Mouse (Mus musculus) forebrain, postnatal 0 days (tissue): ENCODE data around the gene Frmpd1. TPM values are rescaled to one million over a fixed set of nuclear protein-coding genes. Genes with fewer than 3 reads are reported as not detected.
A peak's percentile ranks its signal among the peaks of the same experiment; 100 is the strongest.

Experiments used
- ATAC-seq: fragments of 200-750 bp; cut with Nextera tagmentation; 2 replicates; pipeline ENCODE4 v1.8.0; 2017; ENCODE audit warnings: mild to moderate bottlenecking, moderate library complexity
- DNase-seq: peaks from one replicate; pipeline ENCODE4 v3.0.0-alpha.2; 2015
- H3K27ac ChIP-seq: fragments of 300-500 bp; sonication (generic); 2 replicates; pipeline ENCODE4 v1.5.1; 2014; ENCODE audit warnings: low read depth, mild to moderate bottlenecking, antibody characterized with exemption, low read length, moderate library complexity, mixed read lengths
- H3K27me3 ChIP-seq: fragments of 300-500 bp; sonication (generic); 2 replicates; pipeline ENCODE4 v1.6.1; 2014; ENCODE audit warnings: mild to moderate bottlenecking, low read length, mixed read lengths; ENCODE audit not compliant: insufficient read depth
- H3K36me3 ChIP-seq: fragments of 300-500 bp; sonication (generic); 2 replicates; pipeline ENCODE4 v1.6.1; 2014; ENCODE audit warnings: mild to moderate bottlenecking, moderate library complexity; ENCODE audit not compliant: insufficient read depth
- H3K4me1 ChIP-seq: fragments of 300-500 bp; sonication (generic); 2 replicates; pipeline ENCODE4 v1.6.1; 2014; ENCODE audit warnings: antibody characterized with exemption; ENCODE audit not compliant: insufficient read depth
- H3K4me2 ChIP-seq: fragments of 300-500 bp; sonication (generic); 2 replicates; pipeline ENCODE4 v1.6.1; 2014; ENCODE audit warnings: low read depth, mild to moderate bottlenecking, moderate library complexity
- H3K4me3 ChIP-seq: fragments of 300-500 bp; sonication (generic); 2 replicates; pipeline ENCODE4 v1.5.1; 2014; ENCODE audit warnings: low read depth, low read length, mixed read lengths
- H3K9ac ChIP-seq: fragments of 300-500 bp; sonication (generic); 2 replicates; pipeline ENCODE4 v1.6.1; 2014; ENCODE audit warnings: mild to moderate bottlenecking
- H3K9me3 ChIP-seq: fragments of 300-500 bp; sonication (generic); 2 replicates; pipeline ENCODE4 v1.6.1; 2016; ENCODE audit warnings: low read length
- CTCF ChIP-seq: sonication (generic); IDR thresholded peaks from 2 replicates; pipeline ENCODE4 v1.5.1; 2016; ENCODE audit warnings: antibody characterized with exemption, control low read depth, low read depth
- WGBS: fragments of 180-500 bp; shearing (Covaris S2); extraction: QIAGEN DNeasy Blood & Tissue Kit; methylation state at CpG from one replicate; pipeline ENCODE4 v1.1.7; 2014; 5-methylcytosine and 5-hydroxymethylcytosine counted together
- polyA plus RNA-seq: library from polyadenylated mRNA; unstranded; fragments of >200 nt; fragmentation: Nextera tagmentation; extraction: Ambion mirVana; gene quantifications from 2 replicates; pipeline ENCODE4 v1.2.1, GENCODE M21; 2015
- total RNA-seq: library from RNA; depleted of rRNA; stranded (reverse); fragments of >200 nt; gene quantifications from 2 replicates; pipeline ENCODE4 v1.2.3, GENCODE M21; 2014

The Frmpd1 gene
- total and polyA plus RNA-seq, 2 experiments from 2014 or later = 2.7 to 5.3 TPM

GRCm38 (mm10) chr4:45198296-45198695 is 13.6 kb downstream of the Frmpd1 start:
- Histone ChIP-seq H3K9ac (no peak overlapping the region), H3K4me1 (no peaks in the 10 kb centered on the region), H3K27ac (no peak overlapping the region), H3K4me3 (no peak overlapping the region), H3K27me3 (no peaks in the 10 kb centered on the region), H3K4me2 (no peak overlapping the region), H3K36me3 (no peaks in the 10 kb centered on the region), H3K9me3 (no peaks in the 10 kb centered on the region)
- ATAC-seq = no peak
- WGBS = 82% methylated on average over 3 of the region's 3 CpGs
- TF ChIP-seq CTCF = no peak
- DNase-seq = no peak

- DNase-seq (no peak), ATAC-seq (no peak)
- H3K36me3 ChIP-seq = no peaks in the 10 kb centered on the region
- H3K9ac ChIP-seq = no peak overlapping the region
- no peaks in the 10 kb centered on the region for H3K27me3 ChIP-seq
- WGBS = 91% methylated on average over 7 of the region's 7 CpGs
- no peak for TF ChIP-seq CTCF
- no peaks in the 10 kb centered on the region for H3K9me3 ChIP-seq
- no peak overlapping the region for H3K4me3 ChIP-seq
- H3K4me2 ChIP-seq = no peak overlapping the region
- no peaks in the 10 kb centered on the region; the same call in 1 of the 2 replicates for H3K4me1 ChIP-seq
- H3K27ac ChIP-seq = no peak overlapping the region
These were observed 18.6 kb downstream of the Frmpd1 start for GRCm38 (mm10) chr4:45203283-45203682.

DNA sequence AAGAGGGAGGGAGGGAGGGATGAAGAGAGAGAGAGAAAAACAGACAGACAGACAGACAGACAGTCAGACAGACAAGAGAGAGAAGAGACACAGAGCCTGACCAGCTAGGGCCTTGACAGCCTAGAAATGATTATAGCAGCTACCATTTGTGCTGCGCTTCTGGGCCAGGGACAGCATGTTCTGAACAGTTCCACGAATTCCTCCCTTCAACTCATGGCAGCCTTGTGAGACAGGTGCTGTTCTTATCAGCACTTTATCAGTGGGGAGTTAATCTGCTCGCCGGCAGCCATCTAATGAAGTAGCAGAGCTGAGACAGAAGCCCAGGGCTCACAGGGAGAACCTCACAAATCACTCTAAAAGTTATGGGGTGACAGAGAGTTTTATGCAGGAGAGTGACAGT is 22.8 kb downstream of the Frmpd1 start:
- Histone ChIP-seq H3K27ac (no peak overlapping the region), H3K9ac (no peak overlapping the region), H3K27me3 (no peaks in the 10 kb centered on the region), H3K4me1 (peaks cover 7% of the 10 kb centered on the region; the same call in 1 of the 2 replicates), H3K4me3 (no peak overlapping the region), H3K9me3 (no peaks in the 10 kb centered on the region), H3K4me2 (no peak overlapping the region), H3K36me3 (no peaks in the 10 kb centered on the region)
- DNase-seq (no peak), ATAC-seq (no peak)
- WGBS = 71% methylated on average over 4 of the region's 4 CpGs
- no peak for TF ChIP-seq CTCF

- no peak overlapping the region; the same call in 1 of the 2 replicates for H3K9ac ChIP-seq
- no peak overlapping the region for H3K27ac ChIP-seq
- no peaks in the 10 kb centered on the region for H3K36me3 ChIP-seq
- ATAC-seq = peak; percentile 94
- H3K9me3 ChIP-seq = no peaks in the 10 kb centered on the region
- no peak overlapping the region for H3K4me2 ChIP-seq
- WGBS = 15% methylated on average over 12 of the region's 12 CpGs
- DNase-seq = peak; percentile 58
- H3K27me3 ChIP-seq = no peaks in the 10 kb centered on the region
- no peak for TF ChIP-seq CTCF
- H3K4me1 ChIP-seq = peaks cover 7% of the 10 kb centered on the region; the same call in 1 of the 2 replicates
- no peak overlapping the region for H3K4me3 ChIP-seq
These were observed 24.2 kb downstream of the Frmpd1 start for GRCm38 (mm10) chr4:45208832-45209363.

DNA sequence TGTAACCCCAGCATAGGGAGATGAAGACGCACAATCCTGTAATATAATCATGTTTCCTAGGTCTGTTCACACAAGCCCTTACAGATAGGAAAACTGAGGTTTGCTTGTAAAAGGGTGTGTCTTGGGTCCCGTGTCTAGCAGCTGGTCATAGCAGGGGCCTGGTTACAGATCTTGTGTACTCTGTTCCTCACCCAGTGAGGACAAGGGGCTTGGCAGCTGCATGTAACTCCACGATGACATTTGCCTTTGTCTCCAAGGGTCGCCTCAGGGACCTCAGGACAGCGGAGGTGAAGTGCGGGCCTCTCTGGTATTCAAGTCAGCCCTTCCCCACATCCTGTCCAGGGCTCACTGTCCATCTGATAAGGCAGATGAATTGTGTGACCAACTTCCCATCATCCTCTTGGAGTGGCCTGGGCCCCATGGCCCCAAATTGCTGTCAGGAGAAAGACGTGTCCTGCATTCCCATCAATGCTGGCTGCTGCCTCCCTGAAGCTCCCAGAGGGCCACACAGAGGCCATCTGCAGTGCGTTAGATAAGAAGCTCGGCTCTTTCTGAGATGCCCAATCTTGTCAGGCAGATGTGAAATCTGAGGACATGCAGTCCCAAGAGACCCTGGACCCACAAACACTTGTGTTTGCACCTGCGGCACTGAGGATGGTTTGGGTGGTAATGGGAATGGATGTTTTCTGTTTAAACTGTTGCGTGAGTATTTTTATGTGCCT is 27.8 kb downstream of the Frmpd1 start:
- ATAC-seq = no peak
- no peak overlapping the region for H3K4me3 ChIP-seq
- no peak for DNase-seq
- no peak overlapping the region for H3K4me2 ChIP-seq
- no peaks in the 10 kb centered on the region for H3K27me3 ChIP-seq
- TF ChIP-seq CTCF = no peak
- no peaks in the 10 kb centered on the region for H3K36me3 ChIP-seq
- no peak overlapping the region for H3K9ac ChIP-seq
- 90% methylated on average over 11 of the region's 11 CpGs for WGBS
- no peaks in the 10 kb centered on the region for H3K9me3 ChIP-seq
- peaks cover 7% of the 10 kb centered on the region; the same call in 1 of the 2 replicates for H3K4me1 ChIP-seq
- H3K27ac ChIP-seq = no peak overlapping the region

GRCm38 (mm10) chr4:45219946-45220345 is 35.3 kb downstream of the Frmpd1 start:
- WGBS = 86% methylated on average over 8 of the region's 8 CpGs
- Histone ChIP-seq H3K36me3 (no peaks in the 10 kb centered on the region), H3K27me3 (no peaks in the 10 kb centered on the region), H3K4me3 (no peak overlapping the region), H3K9ac (no peak overlapping the region), H3K9me3 (no peaks in the 10 kb centered on the region), H3K4me1 (no peaks in the 10 kb centered on the region), H3K27ac (no peak overlapping the region), H3K4me2 (no peak overlapping the region)
- TF ChIP-seq CTCF = no peak
- no peak for ATAC-seq
- no peak for DNase-seq

GRCm38 (mm10) chr4:45222395-45222794 is 37.7 kb downstream of the Frmpd1 start:
- no peaks in the 10 kb centered on the region for H3K36me3 ChIP-seq
- no peaks in the 10 kb centered on the region for H3K27me3 ChIP-seq
- H3K9me3 ChIP-seq = no peaks in the 10 kb centered on the region
- no peaks in the 10 kb centered on the region for H3K4me1 ChIP-seq
- DNase-seq = no peak
- H3K4me2 ChIP-seq = no peak overlapping the region
- H3K9ac ChIP-seq = no peak overlapping the region
- TF ChIP-seq CTCF = peak; percentile 40; the same call in 1 of the 2 replicates
- ATAC-seq = no peak
- H3K27ac ChIP-seq = no peak overlapping the region
- WGBS = 93% methylated on average over 2 of the region's 2 CpGs
- no peak overlapping the region for H3K4me3 ChIP-seq
